Mouse (Mus musculus) 416B (cell line): ENCODE data around the gene Dbf4.

Experiments
- DNase-seq: peaks from one replicate; pipeline ENCODE4 v3.0.0; 2011; ENCODE audit warnings: low read depth

Gene Dbf4

GRCm38 (mm10) chr5:8422157-8422931 lies at the start of gene Dbf4, which contains the start of gene Slc25a40:
TSS of gene Dbf4 (minus strand) at chr5:8422716.
TSS of gene Slc25a40 (plus strand) at chr5:8422850.
- peak; percentile 86 for DNase-seq

GRCm38 (mm10) chr5:8456561-8456960 lies 34.0 kb upstream of the Dbf4 start:
- DNase-seq, result peak; percentile 90

- DNase-seq, result peak; percentile 50
Observed at GRCm38 (mm10) chr5:8455565-8455964, 33.0 kb upstream of the Dbf4 start.

GRCm38 (mm10) chr5:8439095-8439494 lies 16.6 kb upstream of the Dbf4 start:
- DNase-seq, result no peak

- no peak for DNase-seq
Observed at GRCm38 (mm10) chr5:8437481-8438156, 15.1 kb upstream of the Dbf4 start.

- DNase-seq, result no peak
Observed at GRCm38 (mm10) chr5:8425899-8426298, 3.4 kb upstream of the Dbf4 start.

- peak; percentile 79 for DNase-seq
Observed at GRCm38 (mm10) chr5:8424116-8424515, 1.6 kb upstream of the Dbf4 start.

GRCm38 (mm10) chr5:8422932-8423928 lies 714 bp upstream of the Dbf4 start:
- DNase-seq, result peak; percentile 85

GRCm38 (mm10) chr5:8421424-8421823 lies 1.1 kb downstream of the Dbf4 start:
- DNase-seq, result no peak

- DNase-seq, result peak; percentile 31
Observed at GRCm38 (mm10) chr5:8417443-8417842, 5.1 kb downstream of the Dbf4 start.

- DNase-seq, result peak; percentile 30
Observed at GRCm38 (mm10) chr5:8416683-8417413, 5.7 kb downstream of the Dbf4 start.

GRCm38 (mm10) chr5:8408746-8409145 lies 13.8 kb downstream of the Dbf4 start:
- DNase-seq, result peak; percentile 39

- DNase-seq, result no peak
Observed at GRCm38 (mm10) chr5:8397587-8398249, 24.8 kb downstream of the Dbf4 start.

- DNase-seq, result no peak
Observed at GRCm38 (mm10) chr5:8393891-8394583, 28.5 kb downstream of the Dbf4 start.

- DNase-seq, result no peak
Observed at GRCm38 (mm10) chr5:8374297-8374906, 48.1 kb downstream of the Dbf4 start.

GRCm38 (mm10) chr5:8373415-8373814 lies 49.1 kb downstream of the Dbf4 start:
- no peak for DNase-seq

GRCm38 (mm10) chr5:8368781-8369180 lies 53.7 kb downstream of the Dbf4 start:
- DNase-seq, result no peak

GRCm38 (mm10) chr5:8368328-8368692 lies 54.2 kb downstream of the Dbf4 start:
- DNase-seq, result no peak

GRCm38 (mm10) chr5:8367614-8368327 lies 54.7 kb downstream of the Dbf4 start, which contains the start of gene Adam22:
TSS of gene Adam22 (minus strand) at chr5:8368160.
- no peak for DNase-seq
